Mouse (Mus musculus) mesoderm, embryonic 11.5 days (tissue): Measurements from ENCODE around the gene Olfr11.

ENCODE experiments used
- DNase-seq: peaks from one replicate; pipeline ENCODE4 v3.0.0-alpha.2; 2012; ENCODE audit warnings: low read depth, low spot score

Olfr11 gene

DNA sequence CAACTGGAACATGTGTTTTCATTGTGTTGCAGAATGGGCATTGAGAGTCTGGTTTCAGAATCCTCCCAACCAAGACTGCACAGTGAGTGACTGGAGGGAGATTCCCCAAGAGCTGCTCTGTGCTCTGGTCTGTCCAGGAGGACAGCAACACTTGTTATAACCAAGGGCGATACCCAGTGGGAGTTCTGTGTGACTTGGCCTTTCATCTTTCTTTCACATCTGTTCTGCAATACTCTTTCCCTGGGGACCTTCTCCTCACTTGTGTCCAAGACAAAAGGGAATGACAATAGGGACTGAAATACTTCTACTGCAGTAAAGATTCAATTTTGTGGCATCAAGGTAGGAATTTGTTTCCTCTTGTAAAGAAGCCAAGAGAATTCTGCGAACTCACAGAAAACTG lies at the start of gene Olfr11:
Gene Olfr11 (minus strand): TSS at position 101 of the 400 bp plus-strand sequence.
- peak; percentile 1 for DNase-seq

DNA sequence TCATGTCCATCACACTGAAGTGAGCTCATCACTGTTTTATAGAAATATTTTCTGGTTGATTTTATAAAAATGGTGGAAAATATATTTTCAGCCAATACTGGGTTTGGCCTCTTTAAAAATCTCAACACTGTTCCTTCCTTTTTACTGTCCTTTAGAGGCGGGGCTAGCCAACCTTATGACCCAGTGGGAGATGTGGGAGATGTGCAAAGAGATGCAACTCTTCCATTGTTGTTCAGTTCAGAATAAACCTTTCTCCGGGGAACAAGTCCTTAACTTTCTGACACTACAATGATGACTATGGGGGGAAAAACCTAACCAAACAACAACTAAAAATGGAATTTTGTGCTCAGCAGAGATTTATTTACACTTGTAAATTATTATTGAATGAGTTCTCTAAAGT lies 35.0 kb upstream of the Olfr11 start, which contains the start of gene Olfr1360:
Gene Olfr1360 (minus strand): TSS at position 101 of the 400 bp plus-strand sequence.
- no peak for DNase-seq

DNA sequence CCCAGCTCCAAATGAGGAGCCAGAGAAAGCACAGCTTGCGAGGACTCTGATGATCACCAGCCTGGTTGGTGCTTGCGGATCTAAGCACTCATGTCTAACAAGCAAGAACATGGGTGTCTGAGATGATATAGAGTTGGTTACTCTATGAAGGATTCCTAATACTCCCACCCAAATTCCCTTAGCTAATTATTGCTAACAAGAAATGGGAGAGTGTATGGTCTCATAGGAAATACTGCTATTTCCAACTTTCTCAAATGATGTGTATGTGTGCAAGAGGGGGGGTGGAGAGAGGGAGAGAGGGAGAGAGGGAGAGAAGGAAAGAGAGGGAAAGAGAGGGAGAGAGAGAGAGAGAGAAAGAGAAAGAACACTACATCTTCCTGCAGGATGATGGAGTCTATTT lies 21.0 kb upstream of the Olfr11 start, which contains the start of gene Olfr1361:
Gene Olfr1361 (minus strand): TSS at position 101 of the 400 bp plus-strand sequence.
- no peak for DNase-seq

DNA sequence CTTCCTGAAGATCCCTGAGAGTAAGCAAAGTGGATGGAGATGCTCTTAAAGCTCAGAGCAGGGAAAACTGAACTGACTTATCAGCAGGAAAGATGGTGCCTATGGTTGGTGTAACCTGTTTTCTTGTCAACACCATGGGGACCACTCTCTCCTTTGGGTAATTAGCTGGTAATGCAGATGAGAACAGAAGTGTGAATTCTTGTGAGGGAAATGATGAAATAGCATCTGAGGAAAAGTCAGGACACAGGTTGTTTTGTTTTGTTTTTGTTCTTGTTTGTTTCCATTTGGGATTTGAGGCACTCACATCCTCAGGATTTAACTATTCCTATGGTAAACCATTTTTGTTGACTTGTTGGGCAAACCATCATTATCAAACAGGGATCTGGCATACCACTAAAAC lies 28.4 kb downstream of the Olfr11 start, which contains the start of gene Olfr1362:
Gene Olfr1362 (minus strand): TSS at position 101 of the 400 bp plus-strand sequence.
- DNase-seq: no peak

DNA sequence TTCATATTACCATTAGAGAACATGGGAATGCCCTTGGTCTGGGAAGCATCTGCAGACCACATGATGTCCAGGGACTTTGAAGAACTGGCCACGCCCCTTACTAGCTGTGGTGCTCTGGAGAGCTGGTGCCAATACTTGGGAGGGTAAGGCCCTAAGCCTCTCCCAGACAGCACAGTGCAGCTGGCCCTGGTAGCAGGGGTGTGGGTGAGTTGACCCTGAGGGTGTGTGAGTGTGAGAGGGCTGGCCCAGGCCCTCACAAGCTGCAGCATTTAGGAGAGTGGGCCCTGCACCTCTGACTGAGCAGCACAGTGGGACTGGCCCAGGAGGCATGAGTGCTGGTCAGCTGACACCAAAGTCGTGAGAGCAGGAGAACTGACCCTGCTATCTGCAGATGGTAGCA lies 50.7 kb downstream of the Olfr11 start:
- DNase-seq: no peak
